Mouse (Mus musculus): ENCODE results near the gene Zbtb40. TPM values are rescaled to one million over a fixed set of nuclear protein-coding genes. Genes with fewer than 3 reads are reported as not detected.

Gene Zbtb40
- total RNA-seq (2023): 25.4 TPM

DNA sequence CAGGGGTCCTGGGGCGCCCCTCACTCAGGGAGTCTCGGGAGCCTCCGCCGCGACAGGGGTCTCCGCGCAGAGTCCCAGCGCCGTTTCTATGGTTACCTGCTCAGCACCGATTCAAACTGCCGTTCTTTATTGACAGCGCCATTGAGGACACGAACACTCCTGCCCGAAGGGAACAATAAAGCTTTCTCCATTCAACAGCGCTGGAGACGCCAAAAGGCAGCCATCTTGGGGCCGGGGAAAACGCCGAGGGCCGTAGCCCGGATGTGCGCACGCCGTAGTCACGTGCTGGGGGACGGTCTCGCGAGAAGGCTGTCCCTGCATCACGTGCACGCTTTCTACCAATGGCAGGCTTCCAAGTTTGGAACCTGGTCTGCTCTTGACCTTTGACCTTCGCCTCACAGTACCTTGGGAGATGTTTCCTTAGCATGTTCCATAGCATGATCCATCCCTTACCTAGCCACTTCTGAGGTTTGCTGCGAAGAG is at the start of gene Zbtb40:
TSS of gene Zbtb40 (minus strand) at position 252 of the 483 bp plus-strand sequence.

DNA sequence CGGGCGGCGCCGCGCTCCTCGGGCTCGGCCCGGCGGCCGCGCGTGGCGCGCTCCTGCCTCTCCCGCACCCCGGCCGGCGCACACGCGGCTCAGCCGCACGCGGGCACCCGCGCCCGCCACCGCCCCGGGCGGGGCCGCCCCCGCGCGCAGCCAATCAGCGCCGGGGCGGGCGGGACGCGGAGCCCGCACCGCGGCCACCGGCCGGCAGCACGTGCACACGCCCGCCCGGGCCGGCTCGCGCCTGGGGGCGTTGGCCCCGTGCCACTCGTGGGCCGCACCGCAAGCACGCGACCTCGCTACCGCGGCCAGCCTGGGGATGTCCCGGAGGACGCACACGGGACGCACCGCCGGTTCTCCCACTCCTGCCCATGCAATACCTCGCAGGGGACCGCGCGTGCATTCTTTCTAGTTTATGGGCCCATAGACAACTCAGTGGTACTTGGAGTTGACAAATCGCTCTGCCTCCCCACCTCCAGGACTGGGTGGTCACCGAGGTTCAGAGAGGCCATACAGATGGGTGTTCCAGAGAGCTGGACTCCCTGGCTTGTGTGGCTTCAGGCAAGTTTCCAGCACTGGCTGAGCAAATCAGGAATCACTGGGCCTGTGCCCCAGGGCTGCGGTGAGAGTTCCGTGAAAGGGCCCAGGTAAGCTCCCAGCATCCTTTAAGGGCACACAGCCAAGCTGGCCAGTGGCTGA is 91.7 kb downstream of the Zbtb40 start, which contains the start of gene Epha8:
TSS of gene Epha8 (minus strand) at position 66 of the 696 bp plus-strand sequence.

Other genes starting within 250 kb of the Zbtb40 start
- gene Ephb2, start 212.8 kb downstream of the Zbtb40 start, total RNA-seq (2023): 0.18 TPM
- gene C1qb, start 162.6 kb downstream of the Zbtb40 start, total RNA-seq (2023): 9.1 TPM
- gene C1qc, start 155.7 kb downstream of the Zbtb40 start, total RNA-seq (2023): 13.5 TPM
- 11.3 TPM for gene C1qa, start 150.0 kb downstream of the Zbtb40 start, total RNA-seq (2023)
- not detected for gene Epha8, start 92.0 kb downstream of the Zbtb40 start, total RNA-seq (2023)
- not detected for gene Wnt4, start 228.7 kb upstream of the Zbtb40 start, total RNA-seq (2023)

All from CD4-positive naive resting alpha-beta T cell, adult 76 days (primary cell).